19 mouse cellular contexts compared by ENCODE assay signal in the genomic region with DNA sequence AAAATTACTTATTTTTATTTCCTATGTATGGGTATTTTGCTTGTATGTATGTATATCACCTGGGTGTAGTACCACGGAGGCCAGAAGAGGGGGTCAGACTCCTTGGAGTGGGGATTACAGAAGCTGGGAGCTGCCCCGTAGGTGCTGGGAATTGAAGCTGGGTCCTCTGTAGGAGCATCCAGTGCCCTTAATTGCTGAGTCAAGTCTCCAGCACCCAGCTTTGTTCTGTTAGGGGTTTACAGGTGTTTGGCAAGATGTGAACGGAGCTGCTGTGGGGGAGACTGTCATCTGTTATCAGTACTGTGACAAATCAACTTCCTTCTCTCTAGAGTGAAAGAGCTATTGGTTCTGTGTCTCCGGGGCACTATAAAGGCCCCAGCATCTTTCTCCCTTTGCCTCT.
DNase-seq lines count a peak whose midpoint lies in the region; ATAC-seq and TF ChIP-seq lines count a peak whose summit lies in the region.
"Had no signal": no experiment of that assay in that cellular context is flagged by ENCODE, and none has a peak within 500 bp of the region (broad histone marks: within the 10 kb centered on the region; RNA-seq: fewer than 3 reads in every experiment).

No protein-coding gene starts in this region.

- no peak for TF ChIP-seq EP300 in lung, postnatal 0 days (IDR thresholded peaks at IDR 0.05)

- H3K9ac ChIP-seq in heart, embryonic 13.5 days, result no peak overlapping the region
- no peak overlapping the region for H3K9ac ChIP-seq in lung, embryonic 14.5 days
- H3K9ac ChIP-seq in lung, postnatal 0 days (replicated peaks; ENCODE audit: low read depth), result no peak overlapping the region
- H3K9ac ChIP-seq in stomach, embryonic 14.5 days (replicated peaks; ENCODE audit: low read depth, low read length), result no peak overlapping the region
- H3K9ac ChIP-seq: embryonic facial prominence, embryonic 13.5 days; heart, embryonic 12.5 days; hindbrain, embryonic 14.5 days; liver, embryonic 15.5 days; neural tube, embryonic 15.5 days had no signal

- H3K27ac ChIP-seq in heart, embryonic 13.5 days (replicated peaks), result peak overlapping the region; percentile 91; the same call in 1 of the 2 replicates
- H3K27ac ChIP-seq in lung, embryonic 14.5 days (ENCODE audit: low read depth), result no peak overlapping the region
- no peak overlapping the region for H3K27ac ChIP-seq in lung, postnatal 0 days (ENCODE audit: low read length)
- peak overlapping the region; percentile 90; the same call in 1 of the 2 replicates for H3K27ac ChIP-seq in stomach, embryonic 14.5 days (ENCODE audit: low read length)
- H3K27ac ChIP-seq: liver, embryonic 15.5 days had no signal

- WGBS in heart, embryonic 13.5 days, result 57% methylated on average over 4 of the region's 4 CpGs
- WGBS in lung, embryonic 14.5 days, result 52% methylated on average over 4 of the region's 4 CpGs
- WGBS in lung, postnatal 0 days, result 62% methylated on average over 4 of the region's 4 CpGs
- 51% methylated on average over 4 of the region's 4 CpGs for WGBS in stomach, embryonic 14.5 days

- no peak overlapping the region for H3K4me2 ChIP-seq in heart, embryonic 13.5 days
- H3K4me2 ChIP-seq in lung, embryonic 14.5 days, result no peak overlapping the region
- no peak overlapping the region for H3K4me2 ChIP-seq in lung, postnatal 0 days (replicated peaks; ENCODE audit: low read depth, low read length)
- no peak overlapping the region for H3K4me2 ChIP-seq in stomach, embryonic 14.5 days (replicated peaks; ENCODE audit: low read depth, low read length)
- H3K4me2 ChIP-seq: embryonic facial prominence, embryonic 13.5 days; heart, embryonic 12.5 days; hindbrain, embryonic 14.5 days; liver, embryonic 15.5 days; neural tube, embryonic 15.5 days had no signal

- no peak for ATAC-seq in heart, embryonic 13.5 days (ENCODE audit: extremely low read depth, insufficient number of reproducible peaks, low FRiP score, low TSS enrichment)
- ATAC-seq in lung, embryonic 14.5 days (ENCODE audit: insufficient read depth), result no peak
- ATAC-seq in lung, postnatal 0 days, result no peak
- no peak for ATAC-seq in stomach, embryonic 14.5 days (ENCODE audit: insufficient number of reproducible peaks, insufficient read depth, low FRiP score, low read depth)

- no peaks in the 10 kb centered on the region for H3K9me3 ChIP-seq in heart, embryonic 13.5 days
- no peaks in the 10 kb centered on the region for H3K9me3 ChIP-seq in lung, embryonic 14.5 days (ENCODE audit: low read depth, low read length)
- no peaks in the 10 kb centered on the region for H3K9me3 ChIP-seq in lung, postnatal 0 days (ENCODE audit: low read length)
- H3K9me3 ChIP-seq in stomach, embryonic 14.5 days (ENCODE audit: control insufficient read depth, low read depth, low read length), result no peaks in the 10 kb centered on the region
- H3K9me3 ChIP-seq: G1E; heart, embryonic 12.5 days; liver, embryonic 15.5 days; neural tube, embryonic 15.5 days had no signal

- H3K27me3 ChIP-seq in heart, embryonic 13.5 days (replicated peaks), result no peaks in the 10 kb centered on the region
- no peaks in the 10 kb centered on the region for H3K27me3 ChIP-seq in lung, embryonic 14.5 days (ENCODE audit: insufficient read depth, low read length)
- no peaks in the 10 kb centered on the region for H3K27me3 ChIP-seq in lung, postnatal 0 days (replicated peaks; ENCODE audit: insufficient read depth, low read length)
- no peaks in the 10 kb centered on the region for H3K27me3 ChIP-seq in stomach, embryonic 14.5 days (ENCODE audit: control insufficient read depth, insufficient read depth, low read length)
- H3K27me3 ChIP-seq: embryonic facial prominence, embryonic 13.5 days; heart, embryonic 12.5 days; liver, embryonic 15.5 days; megakaryocyte, embryonic 14.5 days; neural tube, embryonic 15.5 days had no signal

- no peak for DNase-seq in heart, postnatal 10 days
- DNase-seq in lung, embryonic 14.5 days, result no peak
- no peak for DNase-seq in lung, postnatal 0 days (ENCODE audit: low spot score)
- DNase-seq in cerebellum, adult 11-12 months, result no peak
- no peak for DNase-seq in adrenal gland, adult 18-20 months (ENCODE audit: low spot score in 2 of 2)
- DNase-seq: cerebellum, postnatal 36 days; kidney, adult 8-10 months; left cerebral cortex, postnatal 4 days; spleen, adult 18-20 months had no signal

- H3K36me3 ChIP-seq in heart, embryonic 13.5 days, result no peaks in the 10 kb centered on the region
- H3K36me3 ChIP-seq in lung, embryonic 14.5 days (ENCODE audit: insufficient read depth), result no peaks in the 10 kb centered on the region
- H3K36me3 ChIP-seq in lung, postnatal 0 days (ENCODE audit: insufficient read depth, low read length), result no peaks in the 10 kb centered on the region
- no peaks in the 10 kb centered on the region for H3K36me3 ChIP-seq in stomach, embryonic 14.5 days (ENCODE audit: control insufficient read depth, insufficient read depth, low read length)
- H3K36me3 ChIP-seq: embryonic facial prominence, embryonic 13.5 days; G1E; heart, embryonic 12.5 days; liver, embryonic 15.5 days; neural tube, embryonic 15.5 days had no signal

- TF ChIP-seq CTCF in lung, embryonic 14.5 days (IDR thresholded peaks at IDR 0.05; ENCODE audit: low read depth), result 0 out of 2 replicates have a peak, but pooled peaks have one; percentile 11
- no peak for TF ChIP-seq CTCF in lung, postnatal 0 days (IDR thresholded peaks at IDR 0.05)

- peaks cover 56% of the 10 kb centered on the region for H3K4me1 ChIP-seq in heart, embryonic 13.5 days
- peaks cover 12% of the 10 kb centered on the region; the same call in 1 of the 2 replicates for H3K4me1 ChIP-seq in lung, embryonic 14.5 days (ENCODE audit: insufficient read depth)
- H3K4me1 ChIP-seq in lung, postnatal 0 days (ENCODE audit: insufficient read depth, low read depth, low read length), result peaks cover 23% of the 10 kb centered on the region
- H3K4me1 ChIP-seq in stomach, embryonic 14.5 days (ENCODE audit: control insufficient read depth, insufficient read depth, low read length), result peaks cover 41% of the 10 kb centered on the region

- H3K4me3 ChIP-seq in heart, embryonic 13.5 days, result no peak overlapping the region
- no peak overlapping the region for H3K4me3 ChIP-seq in lung, embryonic 14.5 days (ENCODE audit: low read depth, low read length)
- H3K4me3 ChIP-seq in lung, postnatal 0 days (ENCODE audit: low read depth, low read length), result no peak overlapping the region
- no peak overlapping the region for H3K4me3 ChIP-seq in stomach, embryonic 14.5 days (ENCODE audit: low read depth, low read length)
- H3K4me3 ChIP-seq: embryonic facial prominence, embryonic 13.5 days; forebrain, embryonic 10.5 days; heart, embryonic 12.5 days; liver, embryonic 15.5 days; megakaryocyte, embryonic 14.5 days; neural tube, embryonic 15.5 days had no signal

- intact Hi-C loops in heart, postnatal 10 days (cut with DNase I), result loop anchor here (5.0 kb wide), 1 partner anchor 132 kb away; no protein-coding TSS in a partner anchor

Comparison
In these comparisons a context has a peak if more than half of its experiments do, and no peak if none do; other contexts are left out.
1. H3K27ac ChIP-seq: peak in heart, embryonic 13.5 days (single experiment) and stomach, embryonic 14.5 days (single experiment); none in lung, embryonic 14.5 days (single experiment) and lung, postnatal 0 days (single experiment).